Mouse (Mus musculus) limb, embryonic 14.5 days (tissue): ENCODE measurements around the gene Ckap5. TPM values are rescaled to one million over a fixed set of nuclear protein-coding genes. Genes with fewer than 3 reads are reported as not detected.
"Not testable (repeated sequence)": the region's sequence is repeated elsewhere in the genome, so short reads cannot be mapped to it uniquely, and the experiment has no call there.

Experiments used
- ATAC-seq: fragments of 200-750 bp; cut with Nextera tagmentation; 2 replicates; pipeline ENCODE4 v1.8.0; 2017; ENCODE audit warnings: low read depth, moderate number of reproducible peaks, moderate TSS enrichment; ENCODE audit not compliant: low FRiP score
- DNase-seq: peaks from one replicate; pipeline ENCODE4 v3.0.0-alpha.2; 2015; ENCODE audit warnings: low spot score
- H3K27ac ChIP-seq: fragments of 300-500 bp; sonication (generic); replicated peaks from 2 replicates; pipeline ENCODE4 v1.5.1; 2014; ENCODE audit warnings: low read depth, mild to moderate bottlenecking, low read length, moderate library complexity, mixed read lengths
- H3K27me3 ChIP-seq: fragments of 300-500 bp; sonication (generic); 2 replicates; pipeline ENCODE4 v1.6.1; 2014; ENCODE audit warnings: low read length, mixed read lengths; ENCODE audit not compliant: control insufficient read depth, insufficient read depth
- H3K36me3 ChIP-seq: fragments of 300-500 bp; sonication (generic); 2 replicates; pipeline ENCODE4 v1.6.1; 2014; ENCODE audit warnings: mild to moderate bottlenecking, low read length, moderate library complexity, mixed read lengths; ENCODE audit not compliant: control insufficient read depth, insufficient read depth
- H3K4me1 ChIP-seq: fragments of 300-500 bp; sonication (generic); 2 replicates; pipeline ENCODE4 v1.6.1; 2014; ENCODE audit warnings: antibody characterized with exemption, low read length, mixed read lengths; ENCODE audit not compliant: control insufficient read depth, insufficient read depth
- H3K4me2 ChIP-seq: fragments of 300-500 bp; sonication (generic); replicated peaks from 2 replicates; pipeline ENCODE4 v1.6.1; 2014; ENCODE audit warnings: low read depth, mild to moderate bottlenecking, low read length, moderate library complexity; ENCODE audit not compliant: severe bottlenecking
- H3K4me3 ChIP-seq: fragments of 300-500 bp; sonication (generic); replicated peaks from 2 replicates; pipeline ENCODE4 v1.5.1; 2014; ENCODE audit warnings: low read length
- H3K9ac ChIP-seq: fragments of 300-500 bp; sonication (generic); 2 replicates; pipeline ENCODE4 v1.6.1; 2014; ENCODE audit warnings: mild to moderate bottlenecking, low read depth, low read length, moderate library complexity; ENCODE audit not compliant: severe bottlenecking
- H3K9me3 ChIP-seq: fragments of 300-500 bp; sonication (generic); 2 replicates; pipeline ENCODE4 v1.6.1; 2016; ENCODE audit warnings: low read length; ENCODE audit not compliant: control insufficient read depth
- POLR2A ChIP-seq: fragments of 200-500 bp; IDR thresholded peaks from 2 replicates; pipeline ENCODE4 v1.8.0; 2012; ENCODE audit warnings: inconsistent platforms, mild to moderate bottlenecking, moderate library complexity, borderline replicate concordance; ENCODE audit not compliant: insufficient read depth, insufficient read length; ENCODE audit errors: extremely low read depth
- WGBS: fragments of 180-500 bp; shearing (Covaris S2); extraction: QIAGEN DNeasy Blood & Tissue Kit; methylation state at CpG from one replicate; pipeline ENCODE4 v1.1.7; 2014; 5-methylcytosine and 5-hydroxymethylcytosine counted together
- polyA plus RNA-seq, 2 experiments: library from polyadenylated mRNA; depleted of rRNA in 1 of 2; stranded (reverse) in 1 of 2; unstranded in 1 of 2; fragments of >200 nt; fragmentation: Nextera tagmentation in 1 of 2; extraction: Ambion mirVana in 1 of 2; gene quantifications; 2 replicates each; pipeline versions ENCODE4 v1.2.1 to v1.2.3; 2012 to 2014

Gene Ckap5
- polyA plus RNA-seq, 2 experiments, result 57.8 to 68.7 TPM

GRCm38 (mm10) chr2:91586242-91586641 is 59.7 kb downstream of the Ckap5 start:
- H3K36me3 ChIP-seq, result peaks cover 81% of the 10 kb centered on the region
- H3K27me3 ChIP-seq, result no peaks in the 10 kb centered on the region
- 84% methylated on average over 1 of the region's 1 CpGs for WGBS
- no peak for DNase-seq
- no peaks in the 10 kb centered on the region for H3K4me1 ChIP-seq
- H3K4me2 ChIP-seq, result no peak overlapping the region
- ATAC-seq, result no peak
- H3K27ac ChIP-seq, result no peak overlapping the region
- no peak overlapping the region for H3K9ac ChIP-seq
- no peak overlapping the region for H3K4me3 ChIP-seq
- no peak for TF ChIP-seq POLR2A
- no peaks in the 10 kb centered on the region for H3K9me3 ChIP-seq

- Histone ChIP-seq H3K27ac (no peak overlapping the region), H3K4me2 (no peak overlapping the region), H3K4me3 (no peak overlapping the region), H3K9ac (no peak overlapping the region), H3K4me1 (no peaks in the 10 kb centered on the region), H3K36me3 (peaks cover 81% of the 10 kb centered on the region), H3K9me3 (no peaks in the 10 kb centered on the region), H3K27me3 (no peaks in the 10 kb centered on the region)
- no peak for TF ChIP-seq POLR2A
- WGBS, result 96% methylated on average over 4 of the region's 4 CpGs
- ATAC-seq (no peak), DNase-seq (no peak)
Measured at GRCm38 (mm10) chr2:91600475-91600874, 73.9 kb downstream of the Ckap5 start.

GRCm38 (mm10) chr2:91602389-91602788 is 75.8 kb downstream of the Ckap5 start:
- Histone ChIP-seq H3K4me1 (no peaks in the 10 kb centered on the region), H3K27ac (no peak overlapping the region), H3K9me3 (no peaks in the 10 kb centered on the region), H3K36me3 (peaks cover 81% of the 10 kb centered on the region), H3K4me2 (no peak overlapping the region), H3K27me3 (no peaks in the 10 kb centered on the region), H3K4me3 (no peak overlapping the region), H3K9ac (no peak overlapping the region)
- no peak for TF ChIP-seq POLR2A
- WGBS, result 93% methylated on average over 4 of the region's 4 CpGs
- ATAC-seq (no peak), DNase-seq (no peak)

GRCm38 (mm10) chr2:91609370-91609769 is 82.8 kb downstream of the Ckap5 start:
- not testable (repeated sequence) for H3K9me3 ChIP-seq, H3K4me2 ChIP-seq, H3K4me3 ChIP-seq, H3K9ac ChIP-seq, H3K27ac ChIP-seq, ATAC-seq, H3K4me1 ChIP-seq, DNase-seq, H3K27me3 ChIP-seq
- peaks cover 67% of the 10 kb centered on the region for H3K36me3 ChIP-seq

- H3K36me3 ChIP-seq, result peaks cover 61% of the 10 kb centered on the region
Measured at GRCm38 (mm10) chr2:91622356-91622755, 95.8 kb downstream of the Ckap5 start.

GRCm38 (mm10) chr2:91623366-91623765 is 96.8 kb downstream of the Ckap5 start:
- not testable (repeated sequence) for H3K4me2 ChIP-seq, ATAC-seq, H3K4me1 ChIP-seq, H3K9ac ChIP-seq, H3K9me3 ChIP-seq, H3K27me3 ChIP-seq, H3K4me3 ChIP-seq, H3K27ac ChIP-seq, DNase-seq
- H3K36me3 ChIP-seq, result peaks cover 51% of the 10 kb centered on the region
- WGBS, result 96% methylated on average over 7 of the region's 7 CpGs

More at GRCm38 (mm10) chr2:91622356-91622755, 95.8 kb downstream of the Ckap5 start:
- Histone ChIP-seq H3K4me2 (no peak overlapping the region), H3K4me3 (no peak overlapping the region), H3K9ac (no peak overlapping the region), H3K9me3 (no peaks in the 10 kb centered on the region), H3K27ac (no peak overlapping the region), H3K4me1 (no peaks in the 10 kb centered on the region), H3K27me3 (no peaks in the 10 kb centered on the region)
- TF ChIP-seq POLR2A, result no peak
- no peak for ATAC-seq
- 92% methylated on average over 5 of the region's 5 CpGs for WGBS
- DNase-seq, result no peak
